Mouse (Mus musculus) CH12.LX (cell line): Measurements from ENCODE around the gene Spata4. TPM values are rescaled to one million over a fixed set of nuclear protein-coding genes. Genes with fewer than 3 reads are reported as not detected.

Experiments used
- DNase-seq: peaks from one replicate; pipeline ENCODE4 v3.0.0-alpha.2; 2013; ENCODE audit errors: extremely low read depth
- H3K27ac ChIP-seq: 2 replicates; pipeline ENCODE4 v1.5.1; 2012; ENCODE audit warnings: low read depth, mild to moderate bottlenecking, control low read depth, moderate library complexity; ENCODE audit not compliant: insufficient read depth
- H3K27me3 ChIP-seq: replicated peaks from 2 replicates; pipeline ENCODE3; 2012; ENCODE audit warnings: inconsistent platforms
- H3K36me3 ChIP-seq, 2 experiments: replicated peaks in 1 of 2; 2 replicates each; pipeline versions ENCODE3 to v1.6.1; 2012; ENCODE audit warnings: inconsistent platforms in 1 of 2, low read length in 1 of 2, mild to moderate bottlenecking in 1 of 2, mixed read lengths in 1 of 2, moderate library complexity in 1 of 2; ENCODE audit not compliant: control insufficient read depth in 1 of 2, insufficient read depth in 1 of 2
- H3K4me1 ChIP-seq, 2 experiments: 2 replicates each; pipeline ENCODE4 v1.6.1; 2012; ENCODE audit warnings: inconsistent platforms in 1 of 2, moderate library complexity in 1 of 2; ENCODE audit not compliant: insufficient read depth in 2 of 2, control insufficient read depth in 1 of 2
- H3K4me2 ChIP-seq: 2 replicates; pipeline ENCODE4 v1.6.1; 2012; ENCODE audit warnings: low read depth, mild to moderate bottlenecking, control low read depth; ENCODE audit not compliant: poor library complexity, insufficient read depth, severe bottlenecking
- H3K4me3 ChIP-seq, 3 experiments: fragments of 150-350 bp in 1 of 3; sonication (generic) in 1 of 3; replicated peaks in 1 of 3; 2 replicates each; pipeline versions ENCODE3 to v1.5.1; 2011 to 2012; ENCODE audit warnings: low read depth in 2 of 3, low read length in 2 of 3, mild to moderate bottlenecking in 2 of 3, moderate library complexity in 2 of 3, control low read depth in 1 of 3, improper control_type of control experiment in 1 of 3, inconsistent platforms in 1 of 3, mixed read lengths in 1 of 3; ENCODE audit not compliant: poor library complexity in 1 of 3
- H3K79me2 ChIP-seq: replicated peaks from 2 replicates; pipeline ENCODE4 v1.6.1; 2012; ENCODE audit warnings: mild to moderate bottlenecking, moderate library complexity; ENCODE audit not compliant: control insufficient read depth, poor library complexity, insufficient read depth, severe bottlenecking; ENCODE audit errors: extremely low read depth
- H3K9ac ChIP-seq: 2 replicates; pipeline ENCODE4 v1.6.1; 2012; ENCODE audit warnings: low read depth, mild to moderate bottlenecking, control low read depth, moderate library complexity; ENCODE audit not compliant: insufficient read depth
- H3K9me3 ChIP-seq: replicated peaks from 2 replicates; pipeline ENCODE3; 2012; ENCODE audit warnings: low read length, inconsistent platforms, mixed read lengths
- BHLHE40 ChIP-seq: IDR thresholded peaks from 2 replicates; pipeline ENCODE4 v1.6.1; 2011; ENCODE audit warnings: mild to moderate bottlenecking, low read depth, low read length, improper control_type of control experiment
- CHD2 ChIP-seq: IDR thresholded peaks from 2 replicates; pipeline ENCODE4 v1.6.1; 2011; ENCODE audit warnings: low read length, improper control_type of control experiment
- GABPA ChIP-seq: IDR thresholded peaks from 2 replicates; pipeline ENCODE4 v1.6.1; 2012; ENCODE audit warnings: low read depth, low read length, improper control_type of control experiment, inconsistent platforms; ENCODE audit not compliant: insufficient replicate concordance
- JUN ChIP-seq: IDR thresholded peaks from 2 replicates; pipeline ENCODE4 v1.6.1; 2011; ENCODE audit warnings: low read depth, mild to moderate bottlenecking, low read length, improper control_type of control experiment, moderate library complexity; ENCODE audit not compliant: insufficient read depth
- JUND ChIP-seq: conservative IDR thresholded peaks from 2 replicates; pipeline ENCODE4 v1.6.1; 2011; ENCODE audit warnings: low read depth, low read length, improper control_type of control experiment
- MAX ChIP-seq: IDR thresholded peaks from 2 replicates; pipeline ENCODE4 v1.6.1; 2011; ENCODE audit warnings: low read length, improper control_type of control experiment
- MXI1 ChIP-seq: IDR thresholded peaks from 2 replicates; pipeline ENCODE4 v1.6.1; 2011; ENCODE audit warnings: mild to moderate bottlenecking, low read depth, low read length, improper control_type of control experiment
- MYC ChIP-seq: IDR thresholded peaks from 2 replicates; pipeline ENCODE4 v1.6.1; 2011; ENCODE audit warnings: low read depth, mild to moderate bottlenecking, improper control_type of control experiment, low read length
- NRF1 ChIP-seq: IDR thresholded peaks from 2 replicates; pipeline ENCODE4 v1.6.1; 2014; ENCODE audit warnings: low read depth, mild to moderate bottlenecking, inconsistent platforms, low read length, improper control_type of control experiment, moderate library complexity
- PAX5 ChIP-seq: IDR thresholded peaks from 2 replicates; pipeline ENCODE4 v1.6.1; 2012; ENCODE audit warnings: low read length, inconsistent platforms, mixed read lengths
- POLR2AphosphoS2 ChIP-seq: IDR thresholded peaks from 2 replicates; pipeline ENCODE4 v1.6.1; 2011; ENCODE audit warnings: low read depth, low read length, improper control_type of control experiment
- RAD21 ChIP-seq: IDR thresholded peaks from 2 replicates; pipeline ENCODE4 v1.6.1; 2011; ENCODE audit warnings: low read depth, mild to moderate bottlenecking, low read length, improper control_type of control experiment, moderate library complexity
- SMC3 ChIP-seq: IDR thresholded peaks from 2 replicates; pipeline ENCODE4 v1.6.1; 2011; ENCODE audit warnings: low read depth, low read length, improper control_type of control experiment
- TBP ChIP-seq: conservative IDR thresholded peaks from 2 replicates; pipeline ENCODE4 v1.6.1; 2011; ENCODE audit warnings: low read depth, low read length, improper control_type of control experiment
- USF1 ChIP-seq: IDR thresholded peaks from 2 replicates; pipeline ENCODE4 v1.6.1; 2014; ENCODE audit warnings: low read depth, mild to moderate bottlenecking, inconsistent platforms, low read length, improper control_type of control experiment
- ZMIZ1 ChIP-seq: IDR thresholded peaks from 2 replicates; pipeline ENCODE4 v1.6.1; 2012; ENCODE audit warnings: low read depth, mild to moderate bottlenecking, inconsistent platforms, low read length, improper control_type of control experiment
- ZNF384 ChIP-seq: IDR thresholded peaks from 2 replicates; pipeline ENCODE4 v1.6.1; 2012; ENCODE audit warnings: low read depth, low read length, improper control_type of control experiment, inconsistent platforms
- dilution Hi-C: fragments of 300-500 bp; cut with MboI; formaldehyde crosslinking; loops from 2 replicates; pipeline ENCODE4 v1.14.3; 2020; ENCODE audit warnings: low sequenced_read_pairs; ENCODE audit not compliant: extremely low pct_unique_long_range_greater_than_20kb, extremely low pct_ligation_motif_present
- in situ Hi-C: fragments of 300-500 bp; cut with MboI; formaldehyde crosslinking; loops from 3 replicates; pipeline ENCODE4 v1.14.3; 2019; ENCODE audit warnings: low sequenced_read_pairs, low pct_ligation_motif_present, low pct_unique_long_range_greater_than_20kb, mixed read lengths
- polyA plus RNA-seq: library from polyadenylated mRNA; unstranded; fragments of >175 nt; gene quantifications from 2 replicates; pipeline ENCODE4 v1.2.1, GENCODE M21; 2012; ENCODE audit warnings: low read depth; ENCODE audit not compliant: insufficient read length
- total RNA-seq, 2 experiments: library from RNA; depleted of rRNA; stranded (reverse); fragments of 300-350 nt in 1 of 2; fragments of >200 nt in 1 of 2; gene quantifications; 2 replicates each; pipeline ENCODE4 v1.2.3; 2012 to 2014

Spata4 gene
- total and polyA plus RNA-seq, 3 experiments, result not detected

GRCm38 (mm10) chr8:54565181-54565580, 35.4 kb upstream of the Spata4 start:
- H3K4me3 ChIP-seq, result no peak overlapping the region
- H3K27me3 ChIP-seq, result no peaks in the 10 kb centered on the region
- DNase-seq, result no peak
- H3K4me1 ChIP-seq, result peaks cover 3 to 18% of the 10 kb centered on the region in 2 experiments; a peak in 3 of 4 replicates
- H3K9ac ChIP-seq, result no peak overlapping the region
- in situ Hi-C loops (no loop called here), dilution Hi-C loops (no loop called here)
- no peaks in the 10 kb centered on the region for H3K79me2 ChIP-seq
- no peak overlapping the region for H3K4me2 ChIP-seq
- no peak for TF ChIP-seq ZNF384
- no peak for TF ChIP-seq RAD21
- TF ChIP-seq CHD2, result no peak
- H3K27ac ChIP-seq, result no peak overlapping the region
- H3K36me3 ChIP-seq, result no peaks in the 10 kb centered on the region
- no peaks in the 10 kb centered on the region for H3K9me3 ChIP-seq

- no peak overlapping the region for H3K4me2 ChIP-seq
- TF ChIP-seq MAX (no peak), ZMIZ1 (no peak), TBP (no peak), POLR2AphosphoS2 (no peak), SMC3 (no peak), MYC (no peak), JUND (no peak), BHLHE40 (no peak), MXI1 (no peak), PAX5 (no peak), ZNF384 (no peak), GABPA (no peak), CHD2 (no peak), JUN (no peak), NRF1 (no peak), USF1 (no peak)
- DNase-seq, result no peak
- dilution Hi-C loops (no loop called here), in situ Hi-C loops (no loop called here)
- peaks cover 3 to 18% of the 10 kb centered on the region in 2 experiments; a peak in 3 of 4 replicates for H3K4me1 ChIP-seq
- H3K27me3 ChIP-seq, result no peaks in the 10 kb centered on the region
- H3K79me2 ChIP-seq, result no peaks in the 10 kb centered on the region
- no peak overlapping the region for H3K4me3 ChIP-seq
- no peak overlapping the region for H3K27ac ChIP-seq
- H3K36me3 ChIP-seq, result no peaks in the 10 kb centered on the region
- no peaks in the 10 kb centered on the region for H3K9me3 ChIP-seq
- H3K9ac ChIP-seq, result no peak overlapping the region
These were observed 34.8 kb upstream of the Spata4 start for GRCm38 (mm10) chr8:54565603-54566260.
